Mouse (Mus musculus) fibroblast of lung, adult 2 months (primary cell): ENCODE measurements at regions not wholly inside any gene's neighbourhood (a gene's known extent, or its start where the extent isn't known, plus 50 kb on each side); places are given as distances from the start of the nearest gene placed in this dataset.

Experiments used
- DNase-seq: peaks from one replicate; pipeline ENCODE4 v3.0.0-alpha.2; 2011; ENCODE audit warnings: low read depth

GRCm38 (mm10) chr3:38220934-38221833, 263.5 kb downstream of the Ankrd50 start:
- DNase-seq, result no peak

GRCm38 (mm10) chr3:38209081-38209480, 275.6 kb downstream of the Ankrd50 start:
- no peak for DNase-seq

DNA sequence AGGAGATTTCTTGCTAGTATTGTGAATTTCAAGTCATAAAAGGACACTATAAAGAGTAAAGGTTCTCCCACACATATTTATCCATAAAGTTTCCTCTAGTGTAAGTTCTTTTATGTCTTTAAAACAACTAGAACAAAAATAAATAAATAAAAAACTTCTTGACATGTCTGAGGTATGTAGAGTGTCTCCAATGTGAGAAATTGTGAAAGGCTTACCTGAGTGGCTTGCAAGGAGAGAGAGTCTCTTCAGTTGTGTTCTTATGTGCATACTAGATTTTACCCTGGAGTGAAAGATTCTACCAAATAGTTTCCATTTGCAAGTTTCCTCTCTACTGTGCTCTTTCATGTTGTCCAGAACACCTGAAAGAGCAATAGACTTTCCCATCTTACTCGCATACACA, 276.8 kb downstream of the Ankrd50 start:
- DNase-seq, result no peak

DNA sequence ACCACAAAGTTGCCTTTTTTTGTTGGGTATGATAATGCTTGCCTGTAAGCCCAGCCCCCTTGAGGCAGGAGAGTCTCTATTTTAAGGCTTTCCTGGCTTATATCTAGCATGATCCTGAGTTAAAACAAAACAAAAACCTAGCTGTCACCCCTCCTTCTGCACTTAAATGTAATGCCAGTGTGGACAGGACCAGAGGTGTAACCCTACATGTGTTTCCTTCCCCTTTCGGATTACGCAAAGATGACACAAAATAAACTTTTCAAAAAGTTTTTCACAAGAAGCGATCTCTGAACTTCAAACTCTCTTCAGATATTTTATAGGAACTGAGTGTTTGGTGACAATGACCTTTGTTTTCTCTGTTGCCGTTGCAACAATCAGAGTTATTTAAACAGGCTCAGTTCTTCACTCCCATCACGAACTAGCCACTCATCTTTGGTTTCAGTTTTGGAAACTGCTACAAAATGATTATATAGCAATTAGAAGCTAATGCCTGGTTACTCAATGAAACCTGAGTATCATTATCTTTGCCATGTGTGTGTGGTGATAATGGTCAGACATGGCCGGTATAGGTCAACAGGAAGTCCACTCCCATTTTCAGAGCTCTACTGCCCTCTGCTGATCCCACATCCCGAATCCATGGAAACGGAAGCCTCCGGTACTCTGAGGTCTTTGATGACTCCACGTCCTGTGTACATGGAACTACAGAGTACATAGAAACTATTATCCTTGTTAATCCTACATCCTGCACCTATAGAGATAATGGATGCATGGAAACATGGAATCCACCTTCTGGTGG, 282.6 kb downstream of the Ankrd50 start:
- DNase-seq, result no peak

GRCm38 (mm10) chr3:38194001-38194400, 290.6 kb downstream of the Ankrd50 start:
- no peak for DNase-seq

GRCm38 (mm10) chr3:38187406-38187896, 297.2 kb downstream of the Ankrd50 start:
- DNase-seq, result no peak

- DNase-seq, result no peak
Observed at GRCm38 (mm10) chr3:38186503-38186902, 298.1 kb downstream of the Ankrd50 start.

GRCm38 (mm10) chr3:38178295-38178694, 306.3 kb downstream of the Ankrd50 start:
- DNase-seq, result no peak

GRCm38 (mm10) chr3:38175946-38176345, 308.7 kb downstream of the Ankrd50 start:
- DNase-seq, result no peak

GRCm38 (mm10) chr3:38174735-38175280, 309.8 kb downstream of the Ankrd50 start:
- DNase-seq, result no peak

- no peak for DNase-seq
Observed at GRCm38 (mm10) chr3:38152408-38152807, 332.2 kb downstream of the Ankrd50 start.

- DNase-seq, result no peak
Observed at GRCm38 (mm10) chr3:38151821-38152220, 332.8 kb downstream of the Ankrd50 start.

DNA sequence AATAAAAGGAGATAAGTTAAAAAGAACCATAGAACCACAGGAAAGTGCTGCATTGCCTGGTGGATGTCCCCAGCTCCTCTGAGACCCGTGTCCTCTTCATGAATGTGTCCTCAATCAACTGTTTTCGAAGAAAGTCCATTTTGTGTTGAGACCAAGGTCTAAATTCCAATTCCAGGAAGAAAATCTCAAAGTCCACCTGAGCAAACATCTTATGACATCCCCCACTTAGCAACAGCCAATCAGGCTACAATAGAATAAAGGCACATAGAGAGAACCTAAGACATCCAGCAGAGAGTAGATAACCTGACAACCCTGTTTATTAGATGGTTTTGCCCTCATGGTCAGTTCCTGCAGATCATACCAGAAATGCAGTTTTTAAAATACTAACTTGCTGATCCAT, 338.0 kb downstream of the Ankrd50 start:
- no peak for DNase-seq

DNA sequence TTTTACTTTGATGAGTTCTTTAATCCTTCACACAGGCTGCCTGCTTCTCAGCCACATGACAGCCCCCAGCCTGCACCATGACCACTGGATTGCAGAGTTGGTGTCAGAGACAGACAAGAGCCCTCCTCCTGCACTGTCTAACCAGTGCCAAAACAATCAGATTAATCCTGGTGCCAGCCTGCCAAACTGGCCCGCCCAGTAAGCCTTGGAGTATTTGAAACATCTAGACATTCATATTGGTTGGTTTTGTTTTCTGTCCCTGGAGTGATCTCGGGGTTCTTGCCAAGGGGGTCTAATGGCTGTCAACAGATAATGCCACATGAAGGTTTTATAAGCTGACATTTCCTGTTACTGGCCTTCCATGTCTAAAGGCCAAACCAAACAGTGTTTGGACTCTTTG, 339.2 kb downstream of the Ankrd50 start:
- peak; percentile 65 for DNase-seq

GRCm38 (mm10) chr3:38144650-38145049, 340.0 kb downstream of the Ankrd50 start:
- no peak for DNase-seq

DNA sequence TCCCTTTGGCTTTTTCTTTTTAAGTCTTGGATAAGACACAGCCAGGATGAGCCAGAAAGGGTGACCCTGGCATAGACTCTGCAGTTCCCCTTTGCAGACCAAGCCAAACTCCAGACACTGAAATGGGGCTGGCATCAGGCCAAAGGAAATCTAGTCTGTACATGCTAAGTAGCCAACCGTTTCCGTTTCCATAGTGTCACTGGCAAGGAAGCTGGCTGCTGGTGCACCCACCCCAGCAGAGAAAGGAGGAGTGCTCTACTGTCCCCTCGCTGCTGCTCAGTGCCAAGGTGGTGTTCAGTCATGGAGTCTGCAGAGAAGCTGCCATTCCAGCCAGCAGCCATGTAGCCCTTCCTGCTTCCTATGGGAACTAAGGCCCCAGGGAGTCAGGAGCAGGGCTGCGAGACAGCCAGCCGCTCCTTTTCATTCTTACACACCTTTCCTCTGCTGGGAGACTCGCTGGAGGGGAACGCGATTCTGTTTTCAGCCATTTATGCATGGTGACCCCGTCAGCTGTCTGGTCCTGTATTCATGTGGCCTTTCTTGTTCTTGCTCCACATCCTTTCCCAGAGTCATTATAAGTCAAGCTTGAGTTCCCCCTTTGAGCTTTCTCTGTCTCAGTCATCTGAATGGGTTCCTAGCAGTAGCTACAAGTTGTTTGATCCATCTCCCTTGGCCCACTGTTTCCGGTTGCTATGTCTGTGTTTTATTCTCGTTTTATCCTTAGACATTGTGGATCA, 341.3 kb downstream of the Ankrd50 start:
- DNase-seq, result no peak

GRCm38 (mm10) chr3:38139387-38139786, 345.3 kb downstream of the Ankrd50 start:
- no peak for DNase-seq

DNA sequence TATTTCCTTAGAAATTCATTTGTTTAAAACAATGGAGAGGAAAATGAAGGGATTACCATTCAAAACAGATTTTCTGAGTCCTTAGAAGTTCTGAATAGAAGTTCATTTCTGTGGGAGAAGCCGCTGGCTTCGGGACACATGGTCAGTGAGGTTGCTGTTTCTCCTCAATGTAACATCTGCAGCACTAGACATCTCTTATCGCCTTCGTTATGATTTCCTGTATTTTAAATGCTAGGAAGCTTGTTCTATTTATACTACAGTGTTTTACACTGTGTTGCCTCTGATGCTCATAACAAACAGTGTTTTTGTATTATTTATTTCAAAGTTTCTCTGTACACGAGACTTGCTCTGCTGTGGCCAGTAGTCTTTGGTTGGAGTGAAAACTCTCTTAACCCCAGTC, 346.6 kb downstream of the Ankrd50 start:
- DNase-seq, result no peak

DNA sequence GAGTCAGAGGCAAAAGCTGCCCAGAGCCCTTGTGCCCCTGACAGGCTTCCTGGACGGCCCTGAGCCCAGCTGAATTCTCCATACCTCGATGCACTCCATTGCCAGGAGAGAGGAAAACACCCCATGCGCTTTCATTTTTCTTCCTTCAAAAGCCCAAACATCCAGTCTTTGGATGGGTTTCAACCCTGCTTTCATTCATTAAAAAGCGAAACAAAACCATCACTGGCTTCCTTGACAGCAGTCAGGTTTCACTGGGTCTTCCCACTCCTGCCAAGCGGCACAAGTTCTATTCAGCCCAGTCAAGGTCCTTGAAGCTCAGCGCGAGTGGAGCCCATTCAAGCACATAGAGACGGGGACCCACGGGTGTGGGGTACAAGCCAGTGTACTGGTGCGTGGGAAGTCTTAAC, 348.8 kb downstream of the Ankrd50 start:
- DNase-seq, result no peak

GRCm38 (mm10) chr3:38134425-38134824, 350.2 kb downstream of the Ankrd50 start:
- DNase-seq, result no peak

- DNase-seq, result no peak
Observed at GRCm38 (mm10) chr3:38131887-38132220, 352.8 kb downstream of the Ankrd50 start.
